Mouse (Mus musculus): ENCODE data around the gene Angptl6.

The Angptl6 gene

GRCm38 (mm10) chr9:20879097-20879792 is at the start of gene Angptl6:
Gene Angptl6 (minus strand): TSS chr9:20879727.
- DNase-seq, result no peak

- DNase-seq, result no peak
Measured at GRCm38 (mm10) chr9:20923258-20923657, 43.7 kb upstream of the Angptl6 start.

GRCm38 (mm10) chr9:20916160-20916559 is 36.6 kb upstream of the Angptl6 start:
- DNase-seq, result peak; percentile 54

- no peak for DNase-seq
Measured at GRCm38 (mm10) chr9:20909948-20910347, 30.4 kb upstream of the Angptl6 start.

GRCm38 (mm10) chr9:20902174-20902491 is 22.6 kb upstream of the Angptl6 start:
- DNase-seq, result peak; percentile 34

GRCm38 (mm10) chr9:20901466-20902173 is 22.1 kb upstream of the Angptl6 start:
- DNase-seq, result peak; percentile 78

- peak; percentile 89 for DNase-seq
Measured at GRCm38 (mm10) chr9:20898511-20899073, 19.1 kb upstream of the Angptl6 start, which contains the start of gene Eif3g. Gene Eif3g (minus strand): TSS chr9:20898623.

GRCm38 (mm10) chr9:20897736-20898510 is 18.4 kb upstream of the Angptl6 start:
- DNase-seq, result no peak

- no peak for DNase-seq
Measured at GRCm38 (mm10) chr9:20895382-20895781, 15.9 kb upstream of the Angptl6 start.

- no peak for DNase-seq
Measured at GRCm38 (mm10) chr9:20894629-20895028, 15.1 kb upstream of the Angptl6 start.

GRCm38 (mm10) chr9:20893590-20894343 is 14.2 kb upstream of the Angptl6 start:
- DNase-seq, result no peak

GRCm38 (mm10) chr9:20893069-20893468 is 13.5 kb upstream of the Angptl6 start:
- DNase-seq, result no peak

GRCm38 (mm10) chr9:20892104-20892653 is 12.7 kb upstream of the Angptl6 start:
- DNase-seq, result no peak

- no peak for DNase-seq
Measured at GRCm38 (mm10) chr9:20891339-20892103, 12.0 kb upstream of the Angptl6 start.

- no peak for DNase-seq
Measured at GRCm38 (mm10) chr9:20890411-20890810, 10.9 kb upstream of the Angptl6 start.

GRCm38 (mm10) chr9:20889185-20890141 is 9.9 kb upstream of the Angptl6 start:
- no peak for DNase-seq

- DNase-seq, result no peak
Measured at GRCm38 (mm10) chr9:20888386-20888765, 8.8 kb upstream of the Angptl6 start.

GRCm38 (mm10) chr9:20887704-20888385 is 8.3 kb upstream of the Angptl6 start, which contains the start of gene Ppan:
Gene Ppan (plus strand): TSS chr9:20888175.
- peak; percentile 96 for DNase-seq

- no peak for DNase-seq
Measured at GRCm38 (mm10) chr9:20887191-20887590, 7.7 kb upstream of the Angptl6 start.

GRCm38 (mm10) chr9:20886563-20886962 is 7.0 kb upstream of the Angptl6 start:
- DNase-seq, result no peak

Data from lung, postnatal 10 days (tissue).